21 mouse cellular contexts compared by ENCODE assay signal in genomic region chr6:106466267-106467029, GRCm38 (mm10).
DNase-seq lines count a peak whose midpoint lies in the region; ATAC-seq and TF ChIP-seq lines count a peak whose summit lies in the region.
"Had no signal": no experiment of that assay in that cellular context is flagged by ENCODE, and none has a peak within 500 bp of the region (broad histone marks: within the 10 kb centered on the region; RNA-seq: fewer than 3 reads in every experiment).

No protein-coding gene starts in this region.

- no peaks in the 10 kb centered on the region for H3K9me3 ChIP-seq in midbrain, embryonic 11.5 days (ENCODE audit: control insufficient read depth, low read length)
- no peaks in the 10 kb centered on the region for H3K9me3 ChIP-seq in midbrain, embryonic 10.5 days (replicated peaks)
- no peaks in the 10 kb centered on the region for H3K9me3 ChIP-seq in forebrain, embryonic 14.5 days (replicated peaks; ENCODE audit: control insufficient read depth, low read length)
- H3K9me3 ChIP-seq in hindbrain, postnatal 0 days (ENCODE audit: low read length): no peaks in the 10 kb centered on the region
- no peaks in the 10 kb centered on the region for H3K9me3 ChIP-seq in neural tube, embryonic 14.5 days (ENCODE audit: control insufficient read depth, low read length)
- H3K9me3 ChIP-seq: embryonic facial prominence, embryonic 12.5 days; heart, embryonic 15.5 days; limb, embryonic 10.5 days; megakaryocyte, embryonic 14.5 days had no signal

- no peaks in the 10 kb centered on the region for H3K27me3 ChIP-seq in midbrain, embryonic 11.5 days (ENCODE audit: control insufficient read depth, insufficient read depth, low read length)
- no peaks in the 10 kb centered on the region for H3K27me3 ChIP-seq in midbrain, embryonic 10.5 days (ENCODE audit: low read depth, poor library complexity, severe bottlenecking)
- no peaks in the 10 kb centered on the region for H3K27me3 ChIP-seq in forebrain, embryonic 14.5 days (replicated peaks; ENCODE audit: control insufficient read depth, insufficient read depth, low read length)
- no peaks in the 10 kb centered on the region for H3K27me3 ChIP-seq in hindbrain, postnatal 0 days (ENCODE audit: insufficient read depth, low read length)
- no peaks in the 10 kb centered on the region for H3K27me3 ChIP-seq in neural tube, embryonic 14.5 days (ENCODE audit: control insufficient read depth, insufficient read depth, low read length)
- H3K27me3 ChIP-seq: embryonic facial prominence, embryonic 12.5 days; heart, embryonic 15.5 days; megakaryocyte, embryonic 14.5 days had no signal

- no peaks in the 10 kb centered on the region for H3K4me1 ChIP-seq in midbrain, embryonic 11.5 days (ENCODE audit: control insufficient read depth, insufficient read depth, low read length)
- H3K4me1 ChIP-seq in midbrain, embryonic 10.5 days: peaks cover 5% of the 10 kb centered on the region; the same call in 1 of the 2 replicates
- peaks cover 4% of the 10 kb centered on the region; the same call in 1 of the 2 replicates for H3K4me1 ChIP-seq in forebrain, embryonic 14.5 days (ENCODE audit: control insufficient read depth, insufficient read depth, low read length)
- no peaks in the 10 kb centered on the region for H3K4me1 ChIP-seq in hindbrain, postnatal 0 days (ENCODE audit: insufficient read depth, low read length)
- H3K4me1 ChIP-seq in neural tube, embryonic 14.5 days (ENCODE audit: control insufficient read depth, insufficient read depth, low read length): 0 out of 2 replicates have a peak, but pooled peaks cover 5% of the 10 kb centered on the region
- H3K4me1 ChIP-seq: embryonic facial prominence, embryonic 12.5 days; heart, embryonic 15.5 days; megakaryocyte, embryonic 14.5 days had no signal

- no peak overlapping the region for H3K4me3 ChIP-seq in midbrain, embryonic 11.5 days (ENCODE audit: low read depth, low read length)
- no peak overlapping the region for H3K4me3 ChIP-seq in midbrain, embryonic 10.5 days
- no peak overlapping the region for H3K4me3 ChIP-seq in forebrain, embryonic 14.5 days (ENCODE audit: low read depth, low read length)
- no peak overlapping the region for H3K4me3 ChIP-seq in hindbrain, postnatal 0 days (ENCODE audit: low read length)
- no peak overlapping the region for H3K4me3 ChIP-seq in neural tube, embryonic 14.5 days (ENCODE audit: low read depth, low read length)
- H3K4me3 ChIP-seq: embryonic facial prominence, embryonic 12.5 days; erythroblast, embryonic 14.5 days; heart, embryonic 15.5 days; limb, embryonic 10.5 days; megakaryocyte, embryonic 14.5 days; myocyte had no signal

- H3K9ac ChIP-seq in midbrain, embryonic 11.5 days (ENCODE audit: low read length): no peak overlapping the region
- no peak overlapping the region for H3K9ac ChIP-seq in forebrain, embryonic 14.5 days (ENCODE audit: low read length)
- no peak overlapping the region for H3K9ac ChIP-seq in hindbrain, postnatal 0 days (replicated peaks; ENCODE audit: low read length)
- H3K9ac ChIP-seq in neural tube, embryonic 14.5 days (replicated peaks; ENCODE audit: low read depth, low read length): no peak overlapping the region
- H3K9ac ChIP-seq: embryonic facial prominence, embryonic 12.5 days; heart, embryonic 15.5 days; liver, postnatal 0 days had no signal

- WGBS in midbrain, embryonic 11.5 days: 58% methylated on average over 5 of the region's 5 CpGs
- WGBS in midbrain, embryonic 10.5 days: 71% methylated on average over 5 of the region's 5 CpGs
- WGBS in forebrain, embryonic 14.5 days: 12% methylated on average over 5 of the region's 5 CpGs
- WGBS in hindbrain, postnatal 0 days: 45% methylated on average over 5 of the region's 5 CpGs
- 37% methylated on average over 5 of the region's 5 CpGs for WGBS in neural tube, embryonic 14.5 days

- DNase-seq in midbrain, embryonic 11.5 days (ENCODE audit: low spot score, missing footprints): no peak
- no peak for DNase-seq in midbrain, embryonic 10.5 days (ENCODE audit: low spot score)
- peak; percentile 82 for DNase-seq in forebrain, embryonic 14.5 days (ENCODE audit: low spot score)
- peak; percentile 3 for DNase-seq in hindbrain, postnatal 0 days (ENCODE audit: low spot score)
- no peak for DNase-seq in thymus, postnatal 0 days (ENCODE audit: low spot score)
- DNase-seq in frontal cortex, adult 2 months (ENCODE audit: extremely low spot score in 1 of 2, low spot score in 1 of 2): no peak
- DNase-seq: adrenal gland, adult 2 months; cerebellum, postnatal 10 days; gastrocnemius, postnatal 14 days; kidney, adult 2 months; kidney, postnatal 25 days; layer of hippocampus, adult 9-11 months; liver, postnatal 0 days; thymus, postnatal 25 days had no signal

- H3K27ac ChIP-seq in midbrain, embryonic 11.5 days (ENCODE audit: low read depth, low read length): no peak overlapping the region
- H3K27ac ChIP-seq in midbrain, embryonic 10.5 days (replicated peaks): no peak overlapping the region
- H3K27ac ChIP-seq in forebrain, embryonic 14.5 days (ENCODE audit: low read depth, low read length): 0 out of 2 replicates have a peak overlapping the region, but pooled peaks have one; percentile 15
- no peak overlapping the region for H3K27ac ChIP-seq in hindbrain, postnatal 0 days
- H3K27ac ChIP-seq in neural tube, embryonic 14.5 days (ENCODE audit: low read depth, low read length): 0 out of 2 replicates have a peak overlapping the region, but pooled peaks have one; percentile 39
- H3K27ac ChIP-seq: embryonic facial prominence, embryonic 12.5 days; heart, embryonic 15.5 days; limb, embryonic 10.5 days had no signal

- no peaks in the 10 kb centered on the region for H3K36me3 ChIP-seq in midbrain, embryonic 11.5 days (ENCODE audit: control insufficient read depth, insufficient read depth, low read length)
- H3K36me3 ChIP-seq in midbrain, embryonic 10.5 days: no peaks in the 10 kb centered on the region
- H3K36me3 ChIP-seq in forebrain, embryonic 14.5 days (ENCODE audit: control insufficient read depth, insufficient read depth, low read length): no peaks in the 10 kb centered on the region
- H3K36me3 ChIP-seq in hindbrain, postnatal 0 days (ENCODE audit: insufficient read depth, low read length): no peaks in the 10 kb centered on the region
- no peaks in the 10 kb centered on the region for H3K36me3 ChIP-seq in neural tube, embryonic 14.5 days (ENCODE audit: control insufficient read depth, insufficient read depth, low read length)
- H3K36me3 ChIP-seq: embryonic facial prominence, embryonic 12.5 days; heart, embryonic 15.5 days; limb, embryonic 10.5 days had no signal

- peak; percentile 84 for ATAC-seq in midbrain, embryonic 11.5 days (ENCODE audit: low FRiP score)
- ATAC-seq in forebrain, embryonic 14.5 days: peak; percentile 94
- no peak for ATAC-seq in hindbrain, postnatal 0 days
- peak; percentile 63; the same call in 1 of the 2 replicates for ATAC-seq in neural tube, embryonic 14.5 days (ENCODE audit: low read depth)
- ATAC-seq: liver, postnatal 0 days had no signal

- TF ChIP-seq CTCF in hindbrain, postnatal 0 days (IDR thresholded peaks at IDR 0.05; ENCODE audit: low read depth): no peak

- no peak overlapping the region for H3K4me2 ChIP-seq in midbrain, embryonic 11.5 days
- H3K4me2 ChIP-seq in forebrain, embryonic 14.5 days (ENCODE audit: low read length): no peak overlapping the region
- no peak overlapping the region for H3K4me2 ChIP-seq in hindbrain, postnatal 0 days (ENCODE audit: low read depth, low read length)
- H3K4me2 ChIP-seq in neural tube, embryonic 14.5 days (ENCODE audit: low read depth, low read length): no peak overlapping the region
- H3K4me2 ChIP-seq: embryonic facial prominence, embryonic 12.5 days; heart, embryonic 15.5 days had no signal

Comparison
In these comparisons a context has a peak if more than half of its experiments do, and no peak if none do; other contexts are left out.
1. DNase-seq: peak in forebrain, embryonic 14.5 days (single experiment) and hindbrain, postnatal 0 days (single experiment); none in midbrain, embryonic 11.5 days (single experiment), midbrain, embryonic 10.5 days (single experiment), thymus, postnatal 0 days (single experiment) and frontal cortex, adult 2 months (0 of 2).
2. H3K27ac ChIP-seq: peak in forebrain, embryonic 14.5 days (single experiment) and neural tube, embryonic 14.5 days (single experiment); none in midbrain, embryonic 11.5 days (single experiment), midbrain, embryonic 10.5 days (single experiment) and hindbrain, postnatal 0 days (single experiment).